Mouse (Mus musculus) monocyte, adult 5-6 weeks (primary cell): ENCODE results near the gene Trim34a. TPM values are rescaled to one million over a fixed set of nuclear protein-coding genes. Genes with fewer than 3 reads are reported as not detected.

ENCODE experiments used
- total RNA-seq: library from RNA; stranded (forward); fragments of 200-1000, 200-491, 200-594 nt; gene quantifications from 3 replicates; pipeline ENCODE4 v1.2.3, GENCODE M21; 2017

Gene Trim34a
- total RNA-seq, 1 experiment from 2014 or later, result 41.8 TPM

Other genes starting within 250 kb of the Trim34a start
- gene Olfr638, start 245.7 kb upstream of the Trim34a start, total RNA-seq, result not detected in 3 replicates
- gene Olfr639, start 227.2 kb upstream of the Trim34a start, total RNA-seq, result not detected in 3 replicates
- gene Olfr640, start 218.9 kb upstream of the Trim34a start, total RNA-seq, result not detected in 3 replicates
- not detected in 3 replicates for gene Olfr641, start 209.0 kb upstream of the Trim34a start, total RNA-seq
- not detected in 3 replicates for gene Olfr642, start 191.8 kb upstream of the Trim34a start, total RNA-seq
- gene 4930516K23Rik, start 183.0 kb upstream of the Trim34a start, total RNA-seq, result not detected in 3 replicates
- gene Olfr644, start 172.6 kb upstream of the Trim34a start, total RNA-seq, result not detected in 3 replicates
- not detected in 3 replicates for gene Olfr645, start 159.0 kb upstream of the Trim34a start, total RNA-seq
- not detected in 3 replicates for gene Olfr646, start 139.6 kb upstream of the Trim34a start, total RNA-seq
- gene Ubqln5, start 114.6 kb upstream of the Trim34a start, total RNA-seq, result not detected in 3 replicates
- gene Olfr643, start 107.1 kb upstream of the Trim34a start, total RNA-seq, result not detected in 3 replicates
- gene Ubqln3, start 101.2 kb upstream of the Trim34a start, total RNA-seq, result 0.21 TPM in 1 of 3 replicates, not detected in the others
- gene Ubqlnl, start 93.9 kb upstream of the Trim34a start, total RNA-seq, result not detected in 3 replicates
- not detected in 3 replicates for gene Olfm5, start 79.6 kb upstream of the Trim34a start, total RNA-seq
- gene Olfr648, start 61.1 kb upstream of the Trim34a start, total RNA-seq, result not detected in 3 replicates
- gene Olfr649, start 48.5 kb upstream of the Trim34a start, total RNA-seq, result not detected in 3 replicates
- gene Trim6, start 25.7 kb upstream of the Trim34a start, total RNA-seq, result 0.21 to 1.6 TPM in 2 of 3 replicates, not detected in the other
- gene Trim5, start 43.6 kb downstream of the Trim34a start, total RNA-seq, result 16.7 to 39.3 TPM (median 25.4 TPM) in 3 replicates
- 151 to 341 TPM (median 152 TPM) in 3 replicates for gene Trim12a, start 71.0 kb downstream of the Trim34a start, total RNA-seq
- gene Trim34b, start 85.0 kb downstream of the Trim34a start, total RNA-seq, result 1.6 to 6.2 TPM (median 1.8 TPM) in 3 replicates
- 38.3 to 79.6 TPM (median 51.5 TPM) in 3 replicates for gene Trim12c, start 108.9 kb downstream of the Trim34a start, total RNA-seq
- gene Trim30b, start 125.4 kb downstream of the Trim34a start, total RNA-seq, result 23.5 to 27.5 TPM (median 27.2 TPM) in 3 replicates
- gene Trim30c, start 156.4 kb downstream of the Trim34a start, total RNA-seq, result 0.58 to 1.1 TPM in 2 of 3 replicates, not detected in the other
- gene Trim30a, start 220.7 kb downstream of the Trim34a start, total RNA-seq, result 50.5 to 91.1 TPM (median 54.1 TPM) in 3 replicates